Mouse (Mus musculus) c-Kit-positive CD71-negative TER-119-negative erythroid progenitor cells, embryonic 14.5 days (primary cell): ENCODE measurements around the gene Srcap.

Experiments used
- DNase-seq: peaks from one replicate; pipeline ENCODE4 v3.0.0-alpha.2; 2013; ENCODE audit warnings: low read depth

Srcap gene

DNA sequence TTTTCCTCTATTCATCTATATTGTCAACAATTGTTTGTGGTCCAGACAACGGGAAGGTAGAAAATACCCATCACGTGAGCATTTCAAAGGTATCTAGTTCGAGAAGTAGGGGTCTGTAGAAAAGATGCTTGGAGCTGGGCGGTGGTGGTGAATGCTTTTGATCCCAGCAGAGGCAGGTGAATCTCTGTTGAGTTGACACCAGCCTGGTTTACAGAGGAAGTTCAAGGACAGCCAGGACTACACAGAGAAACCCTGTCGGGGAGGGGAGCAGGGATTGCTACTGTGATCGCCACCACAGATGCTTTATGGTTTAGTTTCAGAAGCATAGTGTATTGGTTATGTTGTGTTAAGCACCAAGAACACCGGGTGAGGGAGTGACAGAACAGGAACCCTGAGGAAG, 62.3 kb downstream of the Srcap start:
- no peak for DNase-seq

GRCm38 (mm10) chr7:127583260-127583659, 71.5 kb downstream of the Srcap start:
- no peak for DNase-seq

- DNase-seq, result no peak
Measured at GRCm38 (mm10) chr7:127585031-127585430, 73.2 kb downstream of the Srcap start.

DNA sequence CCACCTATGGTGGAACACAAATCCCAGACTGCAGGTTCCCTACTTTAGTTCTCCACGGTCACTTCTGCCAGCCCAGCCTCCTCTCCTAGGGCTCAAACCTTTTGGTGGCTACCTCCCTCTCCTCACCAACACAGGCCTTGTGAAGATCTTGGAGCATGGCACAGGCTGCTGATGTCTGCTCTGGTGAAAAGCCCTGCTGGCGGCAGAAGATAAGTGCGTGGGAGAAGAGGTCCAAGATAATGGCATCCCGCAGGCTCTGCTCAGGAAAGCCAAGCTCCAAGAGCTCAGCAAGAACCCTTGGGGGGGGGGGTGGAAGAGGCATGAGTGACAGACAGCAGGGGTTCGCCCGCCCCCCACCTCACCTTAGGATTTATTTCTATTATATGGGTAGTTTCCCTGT, 74.4 kb downstream of the Srcap start:
- no peak for DNase-seq

DNA sequence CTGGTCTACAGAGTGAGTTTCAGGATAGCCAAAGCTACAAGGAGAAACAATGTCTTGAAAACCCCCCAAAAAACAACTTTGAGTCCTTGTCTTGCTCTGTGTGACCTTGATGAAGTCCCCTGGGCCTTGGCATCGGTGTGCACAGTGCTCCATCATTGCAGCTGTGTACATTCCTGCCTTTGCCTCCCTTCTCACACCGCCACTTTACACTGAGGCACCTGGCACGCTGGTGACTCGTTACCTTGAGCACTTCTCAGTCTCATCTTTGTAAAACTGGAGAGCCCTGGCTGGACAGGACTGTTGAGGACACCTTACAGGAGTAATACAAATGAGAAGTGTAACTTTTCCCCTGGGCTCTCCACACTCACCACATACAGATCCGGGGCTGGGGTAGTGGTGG, 75.4 kb downstream of the Srcap start:
- no peak for DNase-seq

DNA sequence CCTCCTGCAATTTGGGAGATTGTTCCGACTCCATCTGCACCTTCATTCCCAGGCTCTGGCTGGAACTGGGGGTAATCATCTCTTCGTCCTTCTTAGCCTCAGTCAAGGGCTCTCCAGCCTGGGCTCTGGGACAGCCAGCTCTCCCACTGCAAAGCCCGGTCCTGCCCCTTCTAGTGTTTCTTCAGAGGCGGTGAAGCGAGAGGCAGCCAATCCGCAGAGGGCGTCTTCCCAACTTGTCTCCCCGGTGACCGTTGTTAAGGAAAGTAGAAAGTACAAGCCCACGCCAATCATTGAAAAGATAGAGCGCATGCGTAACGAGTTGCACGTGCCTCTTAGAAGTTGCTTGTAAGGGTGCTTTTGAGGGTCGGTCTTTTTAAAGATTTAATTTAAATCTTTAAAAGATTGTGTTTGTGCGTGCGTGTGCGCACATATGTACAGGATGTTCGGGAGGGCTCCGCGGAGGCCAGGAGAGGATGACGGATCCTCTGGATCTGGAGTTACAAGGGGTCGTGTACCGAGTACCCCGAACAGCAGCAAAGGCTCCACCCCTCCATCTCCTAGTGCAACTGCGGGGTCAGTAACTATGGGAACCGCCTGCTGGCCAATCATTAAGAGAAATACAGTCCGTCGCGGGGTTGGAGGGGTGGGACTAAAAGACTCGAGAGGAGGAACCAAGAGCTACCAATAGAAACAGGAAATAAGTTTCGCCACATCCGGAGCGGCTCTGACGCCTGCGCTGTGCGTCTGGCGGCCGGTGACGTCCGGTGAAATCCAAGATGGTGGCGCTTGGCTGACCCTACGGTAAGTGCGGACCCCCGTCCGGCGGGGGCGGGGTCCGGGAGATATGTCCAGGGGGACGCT, 76.5 kb downstream of the Srcap start, which contains the start of the genes Ccdc189 and Rnf40:
Gene Ccdc189, minus strand, starts transcription at position 585 of the 861 bp plus-strand sequence.
Gene Rnf40, plus strand, starts transcription at position 757 of the 861 bp plus-strand sequence.
- peak; percentile 95 for DNase-seq

GRCm38 (mm10) chr7:127588901-127589300, 77.1 kb downstream of the Srcap start:
- no peak for DNase-seq

DNA sequence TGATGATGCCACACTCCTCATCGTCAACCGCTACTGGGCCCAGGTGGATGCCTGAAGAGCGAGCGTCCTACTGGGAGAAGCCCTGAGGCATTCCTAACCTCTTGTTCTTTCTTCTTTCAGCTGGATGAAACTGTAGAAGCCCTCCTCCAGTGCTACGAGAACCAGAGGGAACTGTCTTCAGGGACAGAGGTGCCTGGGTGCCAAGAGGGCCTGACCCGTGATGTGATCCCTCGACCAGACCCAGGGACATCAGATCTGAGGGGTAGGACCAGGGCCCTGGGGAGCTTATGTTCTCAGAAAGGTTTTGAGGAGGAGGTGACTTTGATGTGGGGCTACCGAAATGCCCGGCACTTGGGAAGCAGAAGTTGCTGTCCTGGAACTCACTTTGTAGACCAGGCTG, 77.9 kb downstream of the Srcap start:
- DNase-seq, result no peak

GRCm38 (mm10) chr7:127591108-127591507, 79.3 kb downstream of the Srcap start:
- no peak for DNase-seq

- DNase-seq, result no peak
Measured at GRCm38 (mm10) chr7:127592575-127592974, 80.8 kb downstream of the Srcap start.

DNA sequence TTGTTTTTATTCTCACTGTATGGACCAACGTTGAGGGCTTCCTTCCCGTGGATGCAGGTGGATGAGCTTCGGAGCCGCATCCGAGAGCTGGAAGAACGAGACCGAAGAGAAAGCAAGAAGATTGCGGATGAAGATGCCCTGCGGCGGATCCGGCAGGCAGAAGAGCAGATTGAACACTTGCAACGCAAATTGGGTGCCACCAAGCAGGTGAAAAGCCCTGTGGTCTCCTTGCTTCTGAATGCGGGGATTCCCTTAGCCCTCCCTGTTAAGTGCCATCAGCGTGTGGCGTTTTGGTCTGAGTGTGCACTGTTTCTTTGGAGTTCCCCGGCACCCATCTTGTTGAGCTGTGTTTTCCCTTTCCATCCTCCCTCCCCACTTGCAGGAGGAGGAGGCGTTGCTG, 85.0 kb downstream of the Srcap start:
- no peak for DNase-seq

DNA sequence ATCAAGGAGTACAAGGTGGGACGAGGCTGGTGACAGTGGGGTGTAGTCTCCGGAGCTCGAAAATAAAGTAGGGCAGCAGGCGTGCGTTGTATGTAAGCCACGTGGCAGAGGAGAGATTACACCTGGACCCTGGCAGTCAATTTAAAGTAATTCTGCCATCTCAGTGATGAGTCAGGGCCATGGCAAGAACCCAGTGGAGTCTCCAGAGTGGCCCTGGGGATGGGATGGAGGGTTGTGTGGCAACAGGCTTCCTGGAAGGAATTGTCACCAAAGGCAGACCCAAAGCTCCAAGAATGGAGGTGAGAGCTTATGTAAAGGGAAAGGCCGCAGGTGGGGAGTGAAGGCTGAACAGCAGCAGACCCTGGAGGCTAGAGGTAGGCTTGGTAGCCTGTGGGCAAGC, 88.8 kb downstream of the Srcap start:
- DNase-seq, result no peak

GRCm38 (mm10) chr7:127601735-127602134, 90.0 kb downstream of the Srcap start:
- DNase-seq, result no peak

DNA sequence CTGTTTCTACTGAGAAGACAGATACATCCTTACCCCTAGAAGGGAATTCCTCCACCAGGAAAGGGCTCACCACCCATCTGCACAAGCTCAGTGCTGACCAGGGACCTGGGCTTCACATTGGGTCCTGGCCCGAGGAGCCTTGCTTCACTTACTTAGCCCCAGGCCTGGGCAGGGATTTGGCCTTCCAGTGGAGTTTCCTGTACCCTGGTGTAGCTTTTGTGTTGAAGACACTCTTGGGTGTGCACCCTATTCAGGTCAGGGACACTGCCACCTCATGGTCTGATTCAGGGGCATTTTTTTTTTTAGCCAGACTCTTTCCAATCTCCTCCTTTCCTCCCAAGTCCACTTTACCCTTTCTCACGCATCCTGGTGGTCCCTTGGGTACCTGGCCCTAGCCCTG, 91.1 kb downstream of the Srcap start:
- no peak for DNase-seq

GRCm38 (mm10) chr7:127604256-127604655, 92.5 kb downstream of the Srcap start:
- no peak for DNase-seq

GRCm38 (mm10) chr7:127607150-127607549, 95.4 kb downstream of the Srcap start:
- no peak for DNase-seq
